Mouse (Mus musculus): ENCODE measurements at regions not wholly inside any gene's neighbourhood (a gene's known extent, or its start where the extent isn't known, plus 50 kb on each side); places are given as distances from the start of the nearest gene placed in this dataset.

DNA sequence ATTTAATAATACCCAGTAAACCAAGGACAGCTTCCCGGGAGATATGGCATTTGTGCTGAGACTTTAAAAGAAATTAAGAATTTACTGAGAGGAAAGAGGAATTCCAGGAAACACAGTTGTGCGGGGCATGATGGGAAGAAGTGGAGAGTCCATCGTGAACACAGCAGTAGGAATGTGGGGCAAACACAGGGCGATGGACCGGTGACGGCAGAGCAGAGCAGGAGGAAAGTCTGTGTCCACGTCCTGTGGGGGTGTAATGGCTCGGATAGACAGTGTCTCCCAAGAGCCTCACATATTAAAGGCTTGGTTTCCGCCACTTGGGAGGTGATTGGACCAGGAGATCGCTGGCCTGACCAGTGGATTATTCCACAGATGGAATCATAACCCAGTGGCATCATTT, 215.4 kb upstream of the Pkdcc start:
- H3K9ac ChIP-seq (ENCODE audit: low read length) = no peak overlapping the region
- no peak overlapping the region for H3K27ac ChIP-seq (ENCODE audit: low read depth)
- H3K9me3 ChIP-seq (ENCODE audit: control insufficient read depth, low read length) = no peaks in the 10 kb centered on the region
- H3K4me3 ChIP-seq (ENCODE audit: low read depth, low read length) = no peak overlapping the region
- H3K27me3 ChIP-seq (replicated peaks; ENCODE audit: control insufficient read depth, insufficient read depth, low read length) = no peaks in the 10 kb centered on the region
- no peak overlapping the region for H3K4me2 ChIP-seq (ENCODE audit: low read length)
- ATAC-seq (replicated peaks; ENCODE audit: low FRiP score, low TSS enrichment, low read depth) (no peak), DNase-seq (ENCODE audit: low spot score) (no peak)
- 69% methylated on average over 10 of the region's 10 CpGs for WGBS
- no peaks in the 10 kb centered on the region for H3K4me1 ChIP-seq (replicated peaks; ENCODE audit: control insufficient read depth, insufficient read depth, low read length)
- H3K36me3 ChIP-seq (ENCODE audit: control insufficient read depth, insufficient read depth, low read length) = no peaks in the 10 kb centered on the region

GRCm38 (mm10) chr17:83000411-83000810, 214.7 kb upstream of the Pkdcc start:
- Histone ChIP-seq H3K27ac (ENCODE audit: low read depth) (no peak overlapping the region), H3K9ac (ENCODE audit: low read length) (no peak overlapping the region), H3K27me3 (replicated peaks; ENCODE audit: control insufficient read depth, insufficient read depth, low read length) (no peaks in the 10 kb centered on the region), H3K4me2 (ENCODE audit: low read length) (no peak overlapping the region), H3K4me1 (replicated peaks; ENCODE audit: control insufficient read depth, insufficient read depth, low read length) (no peaks in the 10 kb centered on the region), H3K36me3 (ENCODE audit: control insufficient read depth, insufficient read depth, low read length) (no peaks in the 10 kb centered on the region), H3K4me3 (ENCODE audit: low read depth, low read length) (no peak overlapping the region), H3K9me3 (ENCODE audit: control insufficient read depth, low read length) (no peaks in the 10 kb centered on the region)
- DNase-seq (ENCODE audit: low spot score) (no peak), ATAC-seq (replicated peaks; ENCODE audit: low FRiP score, low TSS enrichment, low read depth) (no peak)
- 76% methylated on average over 8 of the region's 8 CpGs for WGBS

GRCm38 (mm10) chr17:83001567-83001966, 213.5 kb upstream of the Pkdcc start:
- Histone ChIP-seq H3K4me3 (ENCODE audit: low read depth, low read length) (no peak overlapping the region), H3K36me3 (ENCODE audit: control insufficient read depth, insufficient read depth, low read length) (no peaks in the 10 kb centered on the region), H3K4me2 (ENCODE audit: low read length) (no peak overlapping the region), H3K4me1 (replicated peaks; ENCODE audit: control insufficient read depth, insufficient read depth, low read length) (no peaks in the 10 kb centered on the region), H3K27me3 (replicated peaks; ENCODE audit: control insufficient read depth, insufficient read depth, low read length) (no peaks in the 10 kb centered on the region), H3K9ac (ENCODE audit: low read length) (no peak overlapping the region), H3K27ac (ENCODE audit: low read depth) (no peak overlapping the region), H3K9me3 (ENCODE audit: control insufficient read depth, low read length) (no peaks in the 10 kb centered on the region)
- no peak for DNase-seq (ENCODE audit: low spot score)
- WGBS = 6% methylated on average over 2 of the region's 2 CpGs
- ATAC-seq (replicated peaks; ENCODE audit: low FRiP score, low TSS enrichment, low read depth) = 0 out of 2 replicates have a peak, but pooled peaks have one; percentile 36

GRCm38 (mm10) chr17:83010845-83011244, 204.2 kb upstream of the Pkdcc start:
- H3K36me3 ChIP-seq (ENCODE audit: control insufficient read depth, insufficient read depth, low read length) = no peaks in the 10 kb centered on the region
- DNase-seq (ENCODE audit: low spot score) (peak; percentile 61), ATAC-seq (replicated peaks; ENCODE audit: low FRiP score, low TSS enrichment, low read depth) (no peak)
- H3K27me3 ChIP-seq (replicated peaks; ENCODE audit: control insufficient read depth, insufficient read depth, low read length) = no peaks in the 10 kb centered on the region
- H3K9me3 ChIP-seq (ENCODE audit: control insufficient read depth, low read length) = no peaks in the 10 kb centered on the region
- H3K4me2 ChIP-seq (ENCODE audit: low read length) = no peak overlapping the region
- no peak overlapping the region for H3K4me3 ChIP-seq (ENCODE audit: low read depth, low read length)
- H3K4me1 ChIP-seq (replicated peaks; ENCODE audit: control insufficient read depth, insufficient read depth, low read length) = no peaks in the 10 kb centered on the region
- no peak overlapping the region for H3K27ac ChIP-seq (ENCODE audit: low read depth)
- no peak overlapping the region for H3K9ac ChIP-seq (ENCODE audit: low read length)
- 97% methylated on average over 1 of the region's 1 CpGs for WGBS

GRCm38 (mm10) chr17:83015656-83016055, 199.4 kb upstream of the Pkdcc start:
- H3K27me3 ChIP-seq (replicated peaks; ENCODE audit: control insufficient read depth, insufficient read depth, low read length) = no peaks in the 10 kb centered on the region
- WGBS = 64% methylated on average over 2 of the region's 2 CpGs
- no peak overlapping the region for H3K9ac ChIP-seq (ENCODE audit: low read length)
- ATAC-seq (replicated peaks; ENCODE audit: low FRiP score, low TSS enrichment, low read depth) (no peak), DNase-seq (ENCODE audit: low spot score) (no peak)
- H3K36me3 ChIP-seq (ENCODE audit: control insufficient read depth, insufficient read depth, low read length) = no peaks in the 10 kb centered on the region
- H3K9me3 ChIP-seq (ENCODE audit: control insufficient read depth, low read length) = no peaks in the 10 kb centered on the region
- H3K4me3 ChIP-seq (ENCODE audit: low read depth, low read length) = no peak overlapping the region
- H3K27ac ChIP-seq (ENCODE audit: low read depth) = no peak overlapping the region
- H3K4me1 ChIP-seq (replicated peaks; ENCODE audit: control insufficient read depth, insufficient read depth, low read length) = peaks cover 8% of the 10 kb centered on the region
- no peak overlapping the region for H3K4me2 ChIP-seq (ENCODE audit: low read length)

- no peaks in the 10 kb centered on the region for H3K36me3 ChIP-seq (ENCODE audit: control insufficient read depth, insufficient read depth, low read length)
- no peak for ATAC-seq (replicated peaks; ENCODE audit: low FRiP score, low TSS enrichment, low read depth)
- 93% methylated on average over 5 of the region's 5 CpGs for WGBS
These were observed 198.2 kb upstream of the Pkdcc start for GRCm38 (mm10) chr17:83016936-83017335.

GRCm38 (mm10) chr17:83019267-83019666, 195.8 kb upstream of the Pkdcc start:
- DNase-seq (ENCODE audit: low spot score) (no peak), ATAC-seq (replicated peaks; ENCODE audit: low FRiP score, low TSS enrichment, low read depth) (0 out of 2 replicates have a peak, but pooled peaks have one; percentile 58)
- H3K9ac ChIP-seq (ENCODE audit: low read length) = no peak overlapping the region
- no peaks in the 10 kb centered on the region for H3K9me3 ChIP-seq (ENCODE audit: control insufficient read depth, low read length)
- no peak overlapping the region for H3K4me3 ChIP-seq (ENCODE audit: low read depth, low read length)
- H3K27me3 ChIP-seq (replicated peaks; ENCODE audit: control insufficient read depth, insufficient read depth, low read length) = peaks cover 4% of the 10 kb centered on the region; the same call in 1 of the 2 replicates
- no peaks in the 10 kb centered on the region for H3K36me3 ChIP-seq (ENCODE audit: control insufficient read depth, insufficient read depth, low read length)
- H3K4me1 ChIP-seq (replicated peaks; ENCODE audit: control insufficient read depth, insufficient read depth, low read length) = peaks cover 12% of the 10 kb centered on the region
- 39% methylated on average over 5 of the region's 5 CpGs for WGBS
- H3K27ac ChIP-seq (ENCODE audit: low read depth) = peak overlapping the region; percentile 57; the same call in 1 of the 2 replicates
- no peak overlapping the region for H3K4me2 ChIP-seq (ENCODE audit: low read length)

More at GRCm38 (mm10) chr17:83016936-83017335, 198.2 kb upstream of the Pkdcc start:
- Histone ChIP-seq H3K9me3 (ENCODE audit: control insufficient read depth, low read length) (no peaks in the 10 kb centered on the region), H3K4me1 (replicated peaks; ENCODE audit: control insufficient read depth, insufficient read depth, low read length) (peaks cover 12% of the 10 kb centered on the region), H3K9ac (ENCODE audit: low read length) (no peak overlapping the region), H3K4me2 (ENCODE audit: low read length) (no peak overlapping the region), H3K27me3 (replicated peaks; ENCODE audit: control insufficient read depth, insufficient read depth, low read length) (no peaks in the 10 kb centered on the region), H3K4me3 (ENCODE audit: low read depth, low read length) (no peak overlapping the region), H3K27ac (ENCODE audit: low read depth) (no peak overlapping the region)
- DNase-seq (ENCODE audit: low spot score) = no peak

DNA sequence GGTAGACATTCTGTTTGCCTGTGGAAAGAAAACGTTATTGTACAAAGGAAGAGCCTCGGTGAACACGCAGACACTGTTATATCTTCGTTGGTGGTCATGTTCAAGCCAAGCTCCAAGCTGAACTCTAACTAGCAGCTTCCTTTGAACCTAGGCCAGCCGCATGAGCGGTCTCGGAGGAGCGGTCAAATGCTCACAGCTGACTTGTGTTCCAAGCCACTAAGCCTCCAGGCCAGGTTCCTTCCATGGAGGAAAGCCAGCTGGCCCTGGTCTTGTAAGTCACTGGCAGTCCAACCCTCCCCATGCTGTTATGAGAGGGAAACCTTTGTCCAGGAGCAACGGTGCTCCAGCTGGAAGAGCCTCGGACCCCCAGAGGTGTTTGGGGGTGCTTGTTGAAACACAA, 194.5 kb upstream of the Pkdcc start:
- ATAC-seq (replicated peaks; ENCODE audit: low FRiP score, low TSS enrichment, low read depth) (no peak), DNase-seq (ENCODE audit: low spot score) (peak; percentile 56)
- no peak overlapping the region for H3K27ac ChIP-seq (ENCODE audit: low read depth)

GRCm38 (mm10) chr17:83025340-83025816, 189.7 kb upstream of the Pkdcc start:
- Histone ChIP-seq H3K4me2 (ENCODE audit: low read length) (no peak overlapping the region), H3K27me3 (replicated peaks; ENCODE audit: control insufficient read depth, insufficient read depth, low read length) (peaks cover 4% of the 10 kb centered on the region; the same call in 1 of the 2 replicates), H3K36me3 (ENCODE audit: control insufficient read depth, insufficient read depth, low read length) (no peaks in the 10 kb centered on the region), H3K9me3 (ENCODE audit: control insufficient read depth, low read length) (no peaks in the 10 kb centered on the region), H3K4me3 (ENCODE audit: low read depth, low read length) (no peak overlapping the region), H3K4me1 (replicated peaks; ENCODE audit: control insufficient read depth, insufficient read depth, low read length) (peaks cover 11% of the 10 kb centered on the region), H3K27ac (ENCODE audit: low read depth) (no peak overlapping the region), H3K9ac (ENCODE audit: low read length) (no peak overlapping the region)
- ATAC-seq (replicated peaks; ENCODE audit: low FRiP score, low TSS enrichment, low read depth) = peak; percentile 71
- WGBS = 13% methylated on average over 5 of the region's 5 CpGs
- DNase-seq (ENCODE audit: low spot score) = peak; percentile 91

More for the DNA sequence above, 194.5 kb upstream of the Pkdcc start:
- Histone ChIP-seq H3K4me1 (replicated peaks; ENCODE audit: control insufficient read depth, insufficient read depth, low read length) (peaks cover 14% of the 10 kb centered on the region), H3K4me3 (ENCODE audit: low read depth, low read length) (no peak overlapping the region), H3K9me3 (ENCODE audit: control insufficient read depth, low read length) (no peaks in the 10 kb centered on the region), H3K27me3 (replicated peaks; ENCODE audit: control insufficient read depth, insufficient read depth, low read length) (peaks cover 4% of the 10 kb centered on the region; the same call in 1 of the 2 replicates), H3K9ac (ENCODE audit: low read length) (no peak overlapping the region), H3K4me2 (ENCODE audit: low read length) (no peak overlapping the region), H3K36me3 (ENCODE audit: control insufficient read depth, insufficient read depth, low read length) (no peaks in the 10 kb centered on the region)
- WGBS = 48% methylated on average over 10 of the region's 10 CpGs
